Mouse (Mus musculus) cortical plate, adult 2 months (tissue): ENCODE data around the gene Zfp931.

Experiments
- CTCF ChIP-seq: fragments of 200-500 bp; IDR thresholded peaks from 2 replicates; pipeline ENCODE4 v1.5.1; 2011; ENCODE audit warnings: mild to moderate bottlenecking, control low read depth, low read length; ENCODE audit not compliant: insufficient read depth; ENCODE audit errors: extremely low read depth
- POLR2A ChIP-seq: fragments of 200-500 bp; IDR thresholded peaks from 2 replicates; pipeline ENCODE4 v1.6.1; 2011; ENCODE audit warnings: mild to moderate bottlenecking, low read length, control low read depth; ENCODE audit not compliant: insufficient read depth; ENCODE audit errors: extremely low read depth

- TF ChIP-seq CTCF (no peak), POLR2A (no peak)
Measured at GRCm38 (mm10) chr2:178125427-178125826, 47.2 kb upstream of the Zfp931 start.
